Mouse (Mus musculus) gastrocnemius, postnatal 25 days (tissue): ENCODE measurements around the gene Sf3b6. TPM values are rescaled to one million over a fixed set of nuclear protein-coding genes. Genes with fewer than 3 reads are reported as not detected.

Source experiments
- total RNA-seq, 2 experiments: library from RNA; stranded (reverse); gene quantifications; 1 replicate in 1 of 2; 2 replicates in 1 of 2; pipeline ENCODE4 v1.2.3; 2021

The Sf3b6 gene
- total RNA-seq, 2 experiments from 2014 or later = 31.8 to 35.6 TPM

Other genes starting within 250 kb of the Sf3b6 start
- gene Itsn2, start 224.9 kb upstream of the Sf3b6 start, total RNA-seq = 10 to 100 TPM; 17.9 to 22.2 TPM
- gene Gm3625, start 224.6 kb upstream of the Sf3b6 start, total RNA-seq = not detected
- under 1 TPM; 0.11 to 0.18 TPM for gene Fam228a, start 79.1 kb upstream of the Sf3b6 start, total RNA-seq
- gene Pfn4, start 48.5 kb upstream of the Sf3b6 start, total RNA-seq = 1 to 10 TPM; 1.4 TPM
- gene Fam228b, start 48.3 kb upstream of the Sf3b6 start, total RNA-seq = 1 to 10 TPM; 4.7 to 5.0 TPM
- gene Fkbp1b, start 24.0 kb downstream of the Sf3b6 start, total RNA-seq = 1 to 10 TPM in 1 of 2 experiments, under 1 TPM in 1; 0.56 to 1.0 TPM
- 1 to 10 TPM; 4.6 TPM for gene Wdcp, start 25.8 kb downstream of the Sf3b6 start, total RNA-seq
- under 1 TPM; 0.32 to 0.41 TPM for gene Mfsd2b, start 56.8 kb downstream of the Sf3b6 start, total RNA-seq
- 10 to 100 TPM; 83.8 to 96.3 TPM for gene Ubxn2a, start 90.2 kb downstream of the Sf3b6 start, total RNA-seq
- gene Atad2b, start 99.8 kb downstream of the Sf3b6 start, total RNA-seq = 10 to 100 TPM; 16.0 to 16.6 TPM